Mouse (Mus musculus) G1E (cell line): Measurements from ENCODE around the gene Gm5105.

Experiments
- CTCF ChIP-seq: IDR thresholded peaks from 2 replicates; pipeline ENCODE4 v1.5.1; 2012; ENCODE audit warnings: low read depth, low read length, inconsistent platforms, mixed read lengths
- GATA1 ChIP-seq: IDR thresholded peaks from 2 replicates; pipeline ENCODE4 v1.6.1; 2012; ENCODE audit warnings: borderline replicate concordance, low read length, inconsistent platforms, mixed read lengths
- GATA2 ChIP-seq: IDR thresholded peaks from 2 replicates; pipeline ENCODE4 v1.6.1; 2012; ENCODE audit warnings: low read depth, low read length, inconsistent platforms, borderline replicate concordance
- POLR2AphosphoS5 ChIP-seq: IDR thresholded peaks from 2 replicates; pipeline ENCODE4 v1.6.1; 2012; ENCODE audit warnings: low read depth, low read length, inconsistent platforms; ENCODE audit not compliant: insufficient replicate concordance
- TAL1 ChIP-seq: conservative IDR thresholded peaks from 2 replicates; pipeline ENCODE4 v1.6.1; 2012; ENCODE audit warnings: low read depth, low read length, inconsistent platforms, mixed read lengths

DNA sequence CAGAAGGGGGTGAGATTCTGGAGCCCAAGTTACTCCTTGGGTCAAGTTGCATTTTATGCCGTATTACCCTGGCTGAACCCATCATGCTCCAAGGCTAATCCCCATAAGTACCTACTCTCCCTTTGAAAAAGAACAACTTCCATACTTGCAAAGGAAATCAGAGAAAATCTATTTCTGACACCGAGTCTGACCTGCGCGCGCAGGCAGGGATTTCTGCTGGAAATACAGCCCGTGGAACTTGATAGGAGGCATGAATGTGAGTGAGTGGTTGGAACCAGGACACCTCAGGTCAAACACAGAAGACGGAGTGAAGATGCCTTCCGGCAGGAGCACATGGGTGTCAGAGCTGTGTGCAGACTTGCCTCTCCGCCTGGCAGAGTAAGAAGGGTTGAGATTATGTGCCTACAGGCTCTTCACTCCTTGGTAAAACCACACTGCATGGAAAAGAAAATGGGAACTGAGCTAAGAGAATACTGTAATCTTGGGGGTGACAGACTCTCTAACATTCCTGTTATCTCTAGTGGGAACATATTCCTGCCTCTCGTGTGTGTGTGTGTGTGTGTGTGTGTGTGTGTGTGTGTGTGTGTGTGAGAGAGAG lies 4.4 kb upstream of the Gm5105 start:
- TF ChIP-seq CTCF (no peak), GATA1 (no peak), TAL1 (no peak), POLR2AphosphoS5 (no peak), GATA2 (no peak)
